10 mouse cellular contexts compared by ENCODE assay signal in genomic region chr7:4147836-4148235, GRCm38 (mm10). TPM values are rescaled to one million over a fixed set of nuclear protein-coding genes. Genes with fewer than 3 reads are reported as not detected.
A peak's percentile ranks its signal among the peaks of the same experiment; 100 is the strongest.
DNase-seq lines count a peak whose midpoint lies in the region; ATAC-seq lines count a peak whose summit lies in the region.
"Had no signal": no experiment of that assay in that cellular context is flagged by ENCODE, and none has a peak within 500 bp of the region (broad histone marks: within the 10 kb centered on the region; RNA-seq: fewer than 3 reads in every experiment).

No protein-coding gene starts in this region.

- no peak overlapping the region for H3K27ac ChIP-seq in hindbrain, embryonic 12.5 days
- no peak overlapping the region for H3K27ac ChIP-seq in hindbrain, embryonic 14.5 days
- no peak overlapping the region for H3K27ac ChIP-seq in forebrain, embryonic 16.5 days (ENCODE audit: low read length)
- H3K27ac ChIP-seq in stomach, embryonic 14.5 days (ENCODE audit: low read length): 0 out of 2 replicates have a peak overlapping the region, but pooled peaks have one; percentile 15

- peaks cover 31% of the 10 kb centered on the region for H3K4me1 ChIP-seq in hindbrain, embryonic 12.5 days
- peaks cover 29% of the 10 kb centered on the region for H3K4me1 ChIP-seq in hindbrain, embryonic 14.5 days (replicated peaks; ENCODE audit: control insufficient read depth, insufficient read depth, low read length)
- peaks cover 82% of the 10 kb centered on the region for H3K4me1 ChIP-seq in megakaryocyte, embryonic 14.5 days
- peaks cover 22% of the 10 kb centered on the region for H3K4me1 ChIP-seq in forebrain, embryonic 16.5 days (replicated peaks; ENCODE audit: control insufficient read depth, insufficient read depth, low read length)
- peaks cover 5% of the 10 kb centered on the region; the same call in 1 of the 2 replicates for H3K4me1 ChIP-seq in stomach, embryonic 14.5 days (ENCODE audit: control insufficient read depth, insufficient read depth, low read length)

- H3K9me3 ChIP-seq in hindbrain, embryonic 12.5 days (replicated peaks): no peaks in the 10 kb centered on the region
- no peaks in the 10 kb centered on the region for H3K9me3 ChIP-seq in hindbrain, embryonic 14.5 days (ENCODE audit: control insufficient read depth, low read length)
- H3K9me3 ChIP-seq in megakaryocyte, embryonic 14.5 days: no peaks in the 10 kb centered on the region
- H3K9me3 ChIP-seq in forebrain, embryonic 16.5 days (ENCODE audit: control insufficient read depth, low read length): no peaks in the 10 kb centered on the region
- no peaks in the 10 kb centered on the region for H3K9me3 ChIP-seq in stomach, embryonic 14.5 days (ENCODE audit: control insufficient read depth, low read depth, low read length)

- peak overlapping the region; percentile 74; the same call in 1 of the 2 replicates for H3K9ac ChIP-seq in hindbrain, embryonic 12.5 days
- H3K9ac ChIP-seq in hindbrain, embryonic 14.5 days: no peak overlapping the region
- H3K9ac ChIP-seq in forebrain, embryonic 16.5 days (replicated peaks; ENCODE audit: low read depth, low read length): peak overlapping the region; percentile 89; the same call in 1 of the 2 replicates
- no peak overlapping the region for H3K9ac ChIP-seq in stomach, embryonic 14.5 days (replicated peaks; ENCODE audit: low read depth, low read length)

- 0 out of 2 replicates have a peak overlapping the region, but pooled peaks have one; percentile 80 for H3K4me2 ChIP-seq in hindbrain, embryonic 12.5 days (replicated peaks)
- no peak overlapping the region for H3K4me2 ChIP-seq in hindbrain, embryonic 14.5 days (replicated peaks)
- no peak overlapping the region for H3K4me2 ChIP-seq in forebrain, embryonic 16.5 days (ENCODE audit: low read length)
- H3K4me2 ChIP-seq in stomach, embryonic 14.5 days (replicated peaks; ENCODE audit: low read depth, low read length): no peak overlapping the region

- no peak overlapping the region for H3K4me3 ChIP-seq in hindbrain, embryonic 12.5 days
- H3K4me3 ChIP-seq in hindbrain, embryonic 14.5 days (replicated peaks; ENCODE audit: low read length): no peak overlapping the region
- peak overlapping the region; percentile 97 for H3K4me3 ChIP-seq in megakaryocyte, embryonic 14.5 days (replicated peaks)
- H3K4me3 ChIP-seq in forebrain, embryonic 16.5 days (replicated peaks; ENCODE audit: low read length): no peak overlapping the region
- no peak overlapping the region for H3K4me3 ChIP-seq in stomach, embryonic 14.5 days (ENCODE audit: low read depth, low read length)

- H3K36me3 ChIP-seq in hindbrain, embryonic 12.5 days: peaks cover 57% of the 10 kb centered on the region
- H3K36me3 ChIP-seq in hindbrain, embryonic 14.5 days (replicated peaks; ENCODE audit: control insufficient read depth, insufficient read depth): peaks cover 51% of the 10 kb centered on the region
- peaks cover 80% of the 10 kb centered on the region for H3K36me3 ChIP-seq in megakaryocyte, embryonic 14.5 days (replicated peaks; ENCODE audit: low read length)
- peaks cover 39% of the 10 kb centered on the region for H3K36me3 ChIP-seq in forebrain, embryonic 16.5 days (ENCODE audit: control insufficient read depth, insufficient read depth)
- H3K36me3 ChIP-seq in stomach, embryonic 14.5 days (ENCODE audit: control insufficient read depth, insufficient read depth, low read length): peaks cover 47% of the 10 kb centered on the region

- no peak for ATAC-seq in hindbrain, embryonic 12.5 days (ENCODE audit: low FRiP score)
- ATAC-seq in hindbrain, embryonic 14.5 days (ENCODE audit: low FRiP score): no peak
- ATAC-seq in megakaryocyte, adult 5-6 weeks (ENCODE audit: poor library complexity, severe bottlenecking): no peak
- no peak for ATAC-seq in forebrain, embryonic 16.5 days
- ATAC-seq in stomach, embryonic 14.5 days (ENCODE audit: insufficient number of reproducible peaks, insufficient read depth, low FRiP score, low read depth): no peak
- no peak for ATAC-seq in CD4-positive, CD25-positive, alpha-beta regulatory T cell, adult 4 months

- no peak for DNase-seq in hindbrain, embryonic 14.5 days (ENCODE audit: low spot score)
- DNase-seq in frontal cortex, postnatal 14 days (ENCODE audit: low spot score in 2 of 2): no peak
- DNase-seq: adrenal gland, adult 8-10 months; right cerebral cortex, postnatal 4 days had no signal

- H3K27me3 ChIP-seq in hindbrain, embryonic 12.5 days: peaks cover 24% of the 10 kb centered on the region
- peaks cover 20% of the 10 kb centered on the region for H3K27me3 ChIP-seq in hindbrain, embryonic 14.5 days (ENCODE audit: control insufficient read depth, insufficient read depth, low read length)
- peaks cover 6% of the 10 kb centered on the region for H3K27me3 ChIP-seq in megakaryocyte, embryonic 14.5 days (replicated peaks)
- peaks cover 11% of the 10 kb centered on the region for H3K27me3 ChIP-seq in forebrain, embryonic 16.5 days (replicated peaks; ENCODE audit: control insufficient read depth, insufficient read depth, low read length)
- H3K27me3 ChIP-seq in stomach, embryonic 14.5 days (ENCODE audit: control insufficient read depth, insufficient read depth, low read length): no peaks in the 10 kb centered on the region

- WGBS in hindbrain, embryonic 12.5 days: 89% methylated on average over 4 of the region's 4 CpGs
- 86% methylated on average over 4 of the region's 4 CpGs for WGBS in hindbrain, embryonic 14.5 days
- WGBS in forebrain, embryonic 16.5 days: 81% methylated on average over 4 of the region's 4 CpGs
- WGBS in stomach, embryonic 14.5 days: 69% methylated on average over 4 of the region's 4 CpGs

RNA-seq across cellular contexts. Expression of gene Leng9, which starts 2.3 kb away (rescaled TPM):
- polyA plus RNA-seq in hindbrain, embryonic 12.5 days (2016; fragmentation: Nextera tagmentation; extraction: Ambion mirVana): 3.6 and 4.3 TPM in 2 replicates
- polyA plus RNA-seq in hindbrain, embryonic 14.5 days (2014; fragmentation: Nextera tagmentation; extraction: Ambion mirVana): 3.1 and 3.7 TPM in 2 replicates
- polyA plus RNA-seq in megakaryocyte, embryonic 14.5 days (2012; ENCODE audit: insufficient read depth, low replicate concordance): 1.6 and 5.1 TPM in 2 replicates
- 2.6 and 3.0 TPM in 2 replicates for total RNA-seq in megakaryocyte, adult 5-6 weeks (2015)
- total RNA-seq in megakaryocyte, adult 5-6 weeks (2017): 4.1 and 5.2 TPM in 2 replicates
- 5.4 and 6.4 TPM in 2 replicates for polyA plus RNA-seq in forebrain, embryonic 16.5 days (2015; fragmentation: Nextera tagmentation; extraction: Ambion mirVana)
- polyA plus RNA-seq in stomach, embryonic 14.5 days (2014; fragmentation: Nextera tagmentation; extraction: Ambion mirVana): 1.9 and 3.9 TPM in 2 replicates
- polyA plus RNA-seq in CD4-positive, CD25-positive, alpha-beta regulatory T cell, adult 4 months (2017; shearing (Covaris generic)): 10 to 100 TPM in 1 of 2 experiments, 1 to 10 TPM in 1; 7.5 to 12.3 TPM

RNA-seq across cellular contexts. Expression of gene Leng8, which starts 11.0 kb away (rescaled TPM):
- polyA plus RNA-seq in hindbrain, embryonic 12.5 days (2016; fragmentation: Nextera tagmentation; extraction: Ambion mirVana): 115 and 118 TPM in 2 replicates
- 65.3 and 66.7 TPM in 2 replicates for polyA plus RNA-seq in hindbrain, embryonic 14.5 days (2014; fragmentation: Nextera tagmentation; extraction: Ambion mirVana)
- 56.6 and 193 TPM in 2 replicates for polyA plus RNA-seq in megakaryocyte, embryonic 14.5 days (2012; ENCODE audit: insufficient read depth, low replicate concordance)
- total RNA-seq in megakaryocyte, adult 5-6 weeks (2015): 34.2 and 48.8 TPM in 2 replicates
- total RNA-seq in megakaryocyte, adult 5-6 weeks (2017): 35.2 TPM in 2 replicates
- polyA plus RNA-seq in forebrain, embryonic 16.5 days (2015; fragmentation: Nextera tagmentation; extraction: Ambion mirVana): 68.6 and 95.7 TPM in 2 replicates
- polyA plus RNA-seq in stomach, embryonic 14.5 days (2014; fragmentation: Nextera tagmentation; extraction: Ambion mirVana): 58.7 and 62.3 TPM in 2 replicates
- polyA plus RNA-seq in CD4-positive, CD25-positive, alpha-beta regulatory T cell, adult 4 months (2017; shearing (Covaris generic)): 10 to 100 TPM; 23.4 to 27.4 TPM

RNA-seq across cellular contexts. Expression of gene Cdc42ep5, which starts 16.8 kb away (rescaled TPM):
- 24.2 and 25.7 TPM in 2 replicates for polyA plus RNA-seq in hindbrain, embryonic 12.5 days (2016; fragmentation: Nextera tagmentation; extraction: Ambion mirVana)
- 7.0 and 7.2 TPM in 2 replicates for polyA plus RNA-seq in hindbrain, embryonic 14.5 days (2014; fragmentation: Nextera tagmentation; extraction: Ambion mirVana)
- polyA plus RNA-seq in megakaryocyte, embryonic 14.5 days (2012; ENCODE audit: insufficient read depth, low replicate concordance): 634 and 2,176 TPM in 2 replicates
- not detected in 2 replicates for total RNA-seq in megakaryocyte, adult 5-6 weeks (2015)
- total RNA-seq in megakaryocyte, adult 5-6 weeks (2017): not detected in 2 replicates
- 3.4 and 3.8 TPM in 2 replicates for polyA plus RNA-seq in forebrain, embryonic 16.5 days (2015; fragmentation: Nextera tagmentation; extraction: Ambion mirVana)
- 71.6 and 76.7 TPM in 2 replicates for polyA plus RNA-seq in stomach, embryonic 14.5 days (2014; fragmentation: Nextera tagmentation; extraction: Ambion mirVana)
- polyA plus RNA-seq in CD4-positive, CD25-positive, alpha-beta regulatory T cell, adult 4 months (2017; shearing (Covaris generic)): not detected

RNA-seq across cellular contexts. Expression of gene Ttyh1, which starts 28.6 kb away (rescaled TPM):
- 108 and 110 TPM in 2 replicates for polyA plus RNA-seq in hindbrain, embryonic 12.5 days (2016; fragmentation: Nextera tagmentation; extraction: Ambion mirVana)
- 148 and 151 TPM in 2 replicates for polyA plus RNA-seq in hindbrain, embryonic 14.5 days (2014; fragmentation: Nextera tagmentation; extraction: Ambion mirVana)
- polyA plus RNA-seq in megakaryocyte, embryonic 14.5 days (2012; ENCODE audit: insufficient read depth, low replicate concordance): not detected in 2 replicates
- not detected in 2 replicates for total RNA-seq in megakaryocyte, adult 5-6 weeks (2015)
- total RNA-seq in megakaryocyte, adult 5-6 weeks (2017): not detected in 2 replicates
- polyA plus RNA-seq in forebrain, embryonic 16.5 days (2015; fragmentation: Nextera tagmentation; extraction: Ambion mirVana): 97.4 and 115 TPM in 2 replicates
- polyA plus RNA-seq in stomach, embryonic 14.5 days (2014; fragmentation: Nextera tagmentation; extraction: Ambion mirVana): 8.2 TPM in 2 replicates
- under 1 TPM; 0.60 to 0.69 TPM for polyA plus RNA-seq in CD4-positive, CD25-positive, alpha-beta regulatory T cell, adult 4 months (2017; shearing (Covaris generic))

Comparison
In these comparisons a context has a peak if more than half of its experiments do, and no peak if none do; other contexts are left out.
1. H3K9ac ChIP-seq: peak in hindbrain, embryonic 12.5 days (single experiment) and forebrain, embryonic 16.5 days (single experiment); none in hindbrain, embryonic 14.5 days (single experiment) and stomach, embryonic 14.5 days (single experiment).